Mouse (Mus musculus) limb, embryonic 15.5 days (tissue): ENCODE results near the gene Dennd5a. TPM values are rescaled to one million over a fixed set of nuclear protein-coding genes. Genes with fewer than 3 reads are reported as not detected.

ENCODE experiments used
- ATAC-seq: fragments of 200-750 bp; cut with Nextera tagmentation; 2 replicates; pipeline ENCODE4 v1.8.0; 2017; ENCODE audit warnings: low read depth, moderate TSS enrichment; ENCODE audit not compliant: insufficient number of reproducible peaks, low FRiP score, low TSS enrichment
- H3K27ac ChIP-seq: fragments of 300-500 bp; sonication (generic); 2 replicates; pipeline ENCODE4 v1.5.1; 2015; ENCODE audit warnings: moderate library complexity, mild to moderate bottlenecking, inconsistent platforms
- H3K27me3 ChIP-seq: fragments of 300-500 bp; sonication (generic); 2 replicates; pipeline ENCODE4 v1.6.1; 2015; ENCODE audit warnings: inconsistent platforms
- H3K36me3 ChIP-seq: fragments of 300-500 bp; sonication (generic); 2 replicates; pipeline ENCODE4 v1.6.1; 2015; ENCODE audit warnings: inconsistent platforms
- H3K4me1 ChIP-seq: fragments of 300-500 bp; sonication (generic); 2 replicates; pipeline ENCODE4 v1.6.1; 2015; ENCODE audit warnings: inconsistent platforms
- H3K4me2 ChIP-seq: fragments of 300-500 bp; sonication (generic); 2 replicates; pipeline ENCODE4 v1.6.1; 2015; ENCODE audit warnings: mild to moderate bottlenecking, inconsistent platforms
- H3K4me3 ChIP-seq: fragments of 300-500 bp; sonication (generic); 2 replicates; pipeline ENCODE4 v1.5.1; 2015; ENCODE audit warnings: mild to moderate bottlenecking, inconsistent platforms
- H3K9ac ChIP-seq: fragments of 300-500 bp; sonication (generic); 2 replicates; pipeline ENCODE4 v1.6.1; 2015; ENCODE audit warnings: inconsistent platforms
- H3K9me3 ChIP-seq: fragments of 300-500 bp; sonication (generic); 2 replicates; pipeline ENCODE4 v1.6.1; 2016; ENCODE audit warnings: inconsistent platforms
- WGBS: fragments of 180-500 bp; shearing (Covaris S2); methylation state at CpG from one replicate; pipeline ENCODE4 v1.1.7; 2015; 5-methylcytosine and 5-hydroxymethylcytosine counted together
- polyA plus RNA-seq: library from polyadenylated mRNA; unstranded; fragments of >200 nt; fragmentation: Nextera tagmentation; extraction: Ambion mirVana; gene quantifications from 2 replicates; pipeline ENCODE4 v1.2.1, GENCODE M21; 2015

Gene Dennd5a
- polyA plus RNA-seq, 1 experiment from 2014 or later = 34.7 TPM

DNA sequence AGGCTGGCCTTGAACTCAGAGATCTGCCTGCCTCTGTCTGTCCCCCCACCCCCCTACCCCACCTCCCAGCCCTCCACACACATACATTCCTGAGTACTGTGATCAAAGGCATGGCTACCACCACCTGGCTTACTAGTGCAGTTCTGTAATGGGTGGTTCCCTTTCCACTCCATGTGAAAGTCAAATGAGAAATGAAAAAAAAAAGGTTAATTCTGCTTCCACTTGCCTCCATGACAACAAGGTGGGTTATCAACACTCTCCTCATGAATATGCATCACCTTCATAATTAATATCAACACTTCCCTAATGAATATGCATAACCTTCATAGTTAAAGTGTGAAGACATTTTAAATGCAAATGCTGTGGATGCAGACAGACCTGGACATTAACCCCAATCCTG is 85.2 kb downstream of the Dennd5a start:
- Histone ChIP-seq H3K4me3 (no peak overlapping the region), H3K4me2 (no peak overlapping the region), H3K27me3 (no peaks in the 10 kb centered on the region), H3K4me1 (peaks cover 4% of the 10 kb centered on the region; the same call in 1 of the 2 replicates), H3K9me3 (no peaks in the 10 kb centered on the region), H3K9ac (no peak overlapping the region), H3K27ac (no peak overlapping the region), H3K36me3 (no peaks in the 10 kb centered on the region)
- ATAC-seq = no peak

DNA sequence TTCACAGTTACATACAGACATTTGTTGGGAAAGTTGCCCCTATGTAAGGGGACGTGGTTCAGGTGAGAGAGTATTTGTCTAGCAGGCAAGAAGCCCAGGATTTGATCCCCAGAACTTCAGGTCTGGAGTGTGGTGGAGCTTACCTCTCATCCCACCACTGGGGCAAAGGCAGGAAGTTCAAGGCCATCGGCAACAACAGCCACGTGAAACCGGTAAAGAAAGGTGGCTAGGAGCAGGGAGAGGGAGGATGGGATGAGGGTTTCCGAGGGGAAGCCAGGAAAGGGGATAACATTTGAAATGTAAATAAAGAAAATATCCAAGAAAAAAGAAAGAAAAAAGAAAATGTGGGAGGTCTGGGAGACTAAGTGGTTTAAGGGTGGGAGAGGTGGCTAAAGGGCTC is 87.1 kb downstream of the Dennd5a start:
- Histone ChIP-seq H3K27me3 (no peaks in the 10 kb centered on the region), H3K36me3 (no peaks in the 10 kb centered on the region), H3K4me2 (no peak overlapping the region), H3K4me1 (0 out of 2 replicates have a peak, but pooled peaks cover 2% of the 10 kb centered on the region), H3K9me3 (no peaks in the 10 kb centered on the region), H3K9ac (no peak overlapping the region), H3K27ac (no peak overlapping the region), H3K4me3 (no peak overlapping the region)
- no peak for ATAC-seq
- 52% methylated on average over 5 of the region's 5 CpGs for WGBS

DNA sequence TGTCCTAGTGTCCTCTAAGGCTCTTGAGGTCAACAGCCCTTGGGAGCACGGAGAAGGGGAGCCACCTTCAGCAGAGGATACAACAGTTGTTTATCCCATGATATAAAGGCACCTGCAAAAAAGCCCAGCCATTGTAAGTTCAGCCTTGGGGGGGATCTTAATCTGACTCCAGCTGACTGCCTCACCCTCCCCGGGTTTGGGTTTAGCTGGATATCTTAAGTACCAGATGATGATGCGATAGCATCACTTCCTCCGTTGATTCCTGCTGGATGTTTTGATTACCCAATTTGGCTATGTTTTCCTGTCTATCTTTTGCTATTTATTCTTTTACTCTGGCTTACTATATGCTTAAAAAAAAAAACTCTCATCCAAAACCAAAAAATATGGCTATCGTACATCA is 89.0 kb downstream of the Dennd5a start:
- no peak overlapping the region for H3K27ac ChIP-seq
- no peaks in the 10 kb centered on the region for H3K9me3 ChIP-seq
- no peak overlapping the region for H3K4me3 ChIP-seq
- H3K4me1 ChIP-seq = 0 out of 2 replicates have a peak, but pooled peaks cover 2% of the 10 kb centered on the region
- WGBS = 83% methylated on average over 5 of the region's 5 CpGs
- peaks cover 11% of the 10 kb centered on the region; the same call in 1 of the 2 replicates for H3K27me3 ChIP-seq
- H3K36me3 ChIP-seq = no peaks in the 10 kb centered on the region
- no peak overlapping the region for H3K4me2 ChIP-seq
- no peak overlapping the region for H3K9ac ChIP-seq
- ATAC-seq = no peak

DNA sequence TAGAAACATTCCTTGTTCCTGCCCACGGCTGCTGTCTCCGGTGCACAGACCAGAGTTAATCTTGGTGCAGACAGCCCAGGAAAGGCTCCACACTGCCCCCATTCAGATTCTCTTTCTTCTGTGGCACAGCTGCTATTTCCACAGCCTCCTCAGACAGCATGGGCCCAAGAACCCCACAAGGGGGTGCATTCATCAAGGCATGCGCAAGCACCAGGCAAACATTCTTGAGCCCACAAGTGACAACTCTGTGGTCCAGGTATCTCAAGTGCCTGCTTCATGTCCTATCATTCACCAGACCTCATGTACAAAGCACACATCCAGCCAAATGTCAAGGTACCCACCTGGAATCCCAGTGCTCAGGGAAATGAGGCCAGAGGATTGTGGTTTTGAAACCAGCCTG is 91.8 kb downstream of the Dennd5a start:
- 30% methylated on average over 3 of the region's 3 CpGs for WGBS
- no peak for ATAC-seq

DNA sequence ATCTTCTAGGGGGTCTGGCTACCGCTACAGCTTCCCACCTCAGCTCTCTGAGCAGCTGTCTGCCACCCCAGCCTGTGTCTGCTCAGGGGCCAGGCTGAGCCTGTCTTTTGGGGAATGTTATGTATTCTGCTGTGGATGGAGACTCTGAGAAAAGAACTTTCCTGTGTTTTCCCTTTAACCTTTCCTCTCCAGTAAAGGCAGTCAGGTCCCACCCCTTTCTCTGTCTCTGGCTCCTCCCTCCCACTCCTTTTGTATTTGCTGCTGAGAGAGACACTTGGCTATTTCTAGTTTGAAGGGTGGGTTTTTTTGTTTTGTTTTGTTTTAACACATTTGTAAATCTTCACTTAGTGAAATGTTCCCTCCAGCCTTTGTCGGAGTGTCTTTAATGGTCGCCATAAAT is 93.6 kb downstream of the Dennd5a start:
- H3K9me3 ChIP-seq = no peaks in the 10 kb centered on the region
- 54% methylated on average over 3 of the region's 3 CpGs for WGBS
- H3K36me3 ChIP-seq = no peaks in the 10 kb centered on the region
- H3K9ac ChIP-seq = no peak overlapping the region
- no peak for ATAC-seq
- no peak overlapping the region for H3K27ac ChIP-seq
- H3K4me2 ChIP-seq = no peak overlapping the region
- no peak overlapping the region for H3K4me3 ChIP-seq
- H3K27me3 ChIP-seq = peaks cover 44% of the 10 kb centered on the region
- H3K4me1 ChIP-seq = peaks cover 18% of the 10 kb centered on the region

More for the DNA sequence above, 91.8 kb downstream of the Dennd5a start:
- Histone ChIP-seq H3K4me2 (no peak overlapping the region), H3K9me3 (no peaks in the 10 kb centered on the region), H3K27me3 (peaks cover 35% of the 10 kb centered on the region), H3K27ac (no peak overlapping the region), H3K9ac (no peak overlapping the region), H3K36me3 (no peaks in the 10 kb centered on the region), H3K4me1 (peaks cover 18% of the 10 kb centered on the region), H3K4me3 (no peak overlapping the region)

DNA sequence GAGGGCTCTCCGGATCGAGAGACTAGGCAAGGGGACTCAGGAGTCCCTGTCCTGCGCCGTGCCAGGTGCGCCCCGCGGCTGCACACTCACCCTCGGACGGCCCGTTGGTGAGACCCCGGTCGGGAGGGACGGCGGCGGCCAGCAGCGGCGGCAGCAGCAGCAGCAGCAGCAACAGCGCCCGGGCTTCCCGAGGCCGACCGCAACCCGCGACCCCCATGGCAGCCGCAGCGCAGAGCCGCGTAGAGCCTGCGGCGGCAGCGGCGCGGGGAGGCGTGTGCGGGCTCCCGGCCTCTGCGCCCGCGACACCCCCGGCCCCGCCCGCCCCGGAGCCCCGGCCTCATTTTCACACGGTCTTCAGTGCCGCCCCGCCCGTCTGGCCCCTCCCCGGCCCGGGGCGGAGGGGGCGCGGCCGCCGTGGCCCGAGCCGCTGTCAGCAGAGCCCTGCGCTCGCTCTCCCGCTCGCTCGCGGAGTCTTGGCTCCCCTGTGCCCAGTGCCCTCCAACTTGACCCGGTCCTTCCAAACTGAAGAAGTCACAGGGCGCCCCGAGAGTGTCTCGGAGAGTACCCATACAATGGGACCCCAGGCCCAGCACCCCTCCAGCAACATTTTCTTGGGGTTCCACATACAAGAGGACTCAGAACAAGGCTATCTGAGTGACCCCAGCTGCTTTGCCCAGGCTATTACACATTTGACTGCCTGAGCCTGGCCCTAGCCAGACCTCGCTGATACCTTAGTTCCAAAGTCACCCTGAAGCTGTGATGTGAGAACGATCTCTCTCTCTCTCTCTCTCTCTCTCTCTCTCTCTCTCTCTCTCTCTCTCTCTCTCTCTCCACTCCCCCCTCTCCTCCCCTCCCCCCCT is 94.7 kb downstream of the Dennd5a start, which contains the start of gene Scube2:
Scube2 (minus strand) TSS at position 310 of the 860 bp plus-strand sequence.
- Histone ChIP-seq H3K27ac (no peak within 1 kb of the TSS), H3K4me3 (peak within 1 kb of the TSS; percentile 58), H3K4me2 (peak within 1 kb of the TSS; percentile 97), H3K9me3 (no peaks in the 10 kb centered on the region), H3K27me3 (peaks cover 44% of the 10 kb centered on the region), H3K36me3 (no peaks in the 10 kb centered on the region), H3K9ac (peak within 1 kb of the TSS; percentile 49), H3K4me1 (peaks cover 18% of the 10 kb centered on the region)
- ATAC-seq = peak; percentile 71
- WGBS = under 1% methylated on average over 66 of the region's 69 CpGs

DNA sequence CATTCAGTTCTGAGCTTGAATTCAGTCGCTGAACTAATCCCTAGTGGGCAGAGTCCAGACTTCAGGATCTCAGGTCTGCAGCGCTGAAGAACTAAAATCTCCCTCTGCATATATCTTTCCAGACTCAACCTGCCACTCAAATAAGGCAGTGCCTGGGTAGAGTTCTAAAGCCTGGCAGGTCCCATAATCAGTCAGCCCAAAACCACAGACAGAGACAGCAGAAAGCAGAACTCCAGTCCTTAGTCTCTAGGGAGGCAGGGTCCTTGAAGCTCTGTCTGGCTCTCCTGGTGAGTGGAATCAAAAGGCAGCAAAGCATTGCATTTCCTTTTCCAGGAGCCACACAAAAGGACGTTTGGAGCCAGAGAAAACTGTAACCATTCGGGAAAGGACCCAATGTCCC is 96.7 kb downstream of the Dennd5a start:
- Histone ChIP-seq H3K9me3 (no peaks in the 10 kb centered on the region), H3K36me3 (no peaks in the 10 kb centered on the region), H3K4me1 (peaks cover 17% of the 10 kb centered on the region), H3K27me3 (peaks cover 44% of the 10 kb centered on the region), H3K4me3 (no peak overlapping the region), H3K4me2 (no peak overlapping the region), H3K9ac (no peak overlapping the region), H3K27ac (no peak overlapping the region)
- no peak for ATAC-seq
- WGBS = 29% methylated on average over 4 of the region's 4 CpGs

DNA sequence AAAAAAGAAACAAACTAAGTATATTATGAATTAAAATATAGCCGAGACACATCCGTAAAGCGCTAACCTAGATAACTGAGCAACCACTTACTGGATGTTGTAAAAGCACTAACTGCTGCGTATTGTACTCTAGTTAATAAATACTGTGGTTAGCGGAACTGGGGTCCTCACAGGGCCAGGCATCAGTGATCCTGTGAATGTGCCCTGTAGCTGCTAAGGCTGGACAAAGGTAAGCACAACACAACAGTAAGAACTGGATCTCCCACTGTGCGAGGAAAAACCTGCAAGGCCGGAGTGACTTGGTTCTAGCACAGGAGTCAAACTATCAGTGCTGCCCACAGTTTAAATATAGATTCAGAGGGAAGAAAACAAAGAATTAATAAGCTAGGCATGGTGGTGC is 100.1 kb downstream of the Dennd5a start:
- Histone ChIP-seq H3K9me3 (no peaks in the 10 kb centered on the region), H3K9ac (no peak overlapping the region), H3K4me3 (no peak overlapping the region), H3K27me3 (peaks cover 26% of the 10 kb centered on the region), H3K4me1 (peaks cover 8% of the 10 kb centered on the region), H3K36me3 (no peaks in the 10 kb centered on the region), H3K4me2 (no peak overlapping the region), H3K27ac (no peak overlapping the region)
- WGBS = 77% methylated on average over 7 of the region's 7 CpGs
- no peak for ATAC-seq

DNA sequence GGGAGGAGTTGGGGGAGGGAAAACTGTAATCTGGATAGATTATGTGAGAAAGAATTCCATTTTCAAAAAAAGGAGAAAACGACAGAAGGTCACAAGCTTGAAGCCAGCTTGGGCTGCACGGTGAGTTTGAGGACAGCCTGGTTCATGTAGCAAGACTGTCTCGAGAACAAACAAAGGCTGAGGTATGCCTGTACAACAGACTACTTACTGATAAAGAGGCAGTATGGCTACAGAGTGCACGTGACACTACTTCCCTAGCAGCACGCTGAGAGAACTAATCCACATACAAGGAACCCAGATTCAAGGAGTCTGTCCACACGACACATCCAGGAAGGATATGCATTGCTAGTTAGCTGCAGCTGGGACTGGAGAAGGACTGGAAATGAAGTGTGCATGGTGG is 100.9 kb downstream of the Dennd5a start:
- no peak overlapping the region for H3K4me3 ChIP-seq
- H3K36me3 ChIP-seq = no peaks in the 10 kb centered on the region
- no peak overlapping the region for H3K27ac ChIP-seq
- WGBS = 65% methylated on average over 6 of the region's 6 CpGs
- peaks cover 3% of the 10 kb centered on the region; the same call in 1 of the 2 replicates for H3K4me1 ChIP-seq
- H3K4me2 ChIP-seq = no peak overlapping the region
- H3K9me3 ChIP-seq = no peaks in the 10 kb centered on the region
- peaks cover 18% of the 10 kb centered on the region for H3K27me3 ChIP-seq
- no peak for ATAC-seq
- H3K9ac ChIP-seq = no peak overlapping the region

DNA sequence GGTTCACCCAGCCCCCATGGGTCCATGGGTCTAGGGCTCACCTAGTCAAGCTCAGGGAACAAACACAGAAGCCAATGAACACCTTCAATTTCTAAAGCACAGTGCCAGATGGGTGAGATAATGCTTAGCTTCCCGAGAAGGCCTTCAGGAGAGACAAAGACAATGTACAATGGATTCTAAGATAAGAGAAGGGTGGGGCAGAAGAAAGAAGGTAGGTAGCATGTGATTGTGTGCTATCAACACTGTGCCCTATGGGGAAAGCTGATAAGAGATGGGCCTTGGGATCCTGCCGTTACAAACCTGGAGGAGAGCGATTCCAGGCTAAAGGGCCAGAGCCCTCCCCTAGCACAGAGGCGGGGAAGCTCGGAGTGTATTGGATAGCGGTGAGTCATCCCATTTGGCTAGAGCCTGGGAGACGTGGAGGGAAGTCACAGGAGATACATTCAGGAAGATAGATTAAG is 107.5 kb downstream of the Dennd5a start:
- peaks cover 11% of the 10 kb centered on the region; the same call in 1 of the 2 replicates for H3K4me1 ChIP-seq
- H3K4me2 ChIP-seq = no peak overlapping the region
- WGBS = 42% methylated on average over 7 of the region's 7 CpGs
- peaks cover 3% of the 10 kb centered on the region; the same call in 1 of the 2 replicates for H3K27me3 ChIP-seq
- no peaks in the 10 kb centered on the region for H3K36me3 ChIP-seq
- no peak overlapping the region for H3K4me3 ChIP-seq
- no peak for ATAC-seq
- no peaks in the 10 kb centered on the region for H3K9me3 ChIP-seq
- no peak overlapping the region for H3K27ac ChIP-seq
- no peak overlapping the region for H3K9ac ChIP-seq

DNA sequence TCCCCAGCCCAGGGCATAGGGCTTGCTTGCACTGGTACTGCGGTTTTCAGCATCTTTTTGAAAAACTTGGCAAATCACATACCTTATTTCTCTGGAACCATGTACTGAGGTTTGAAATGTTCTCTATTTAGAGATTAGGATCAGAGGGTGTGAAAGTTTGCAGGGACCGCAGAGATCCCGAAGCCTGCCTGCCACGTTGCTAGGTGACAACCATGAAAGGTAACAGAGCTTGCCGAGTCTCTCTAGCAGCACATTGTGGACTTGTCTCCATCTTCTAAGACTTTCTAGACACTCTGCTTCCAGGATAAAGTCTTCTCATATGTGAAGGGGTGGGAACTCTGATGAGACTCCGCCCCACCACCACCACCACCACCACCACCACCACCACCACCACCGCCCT is 108.3 kb downstream of the Dennd5a start:
- Histone ChIP-seq H3K9ac (no peak overlapping the region), H3K27me3 (peaks cover 3% of the 10 kb centered on the region; the same call in 1 of the 2 replicates), H3K4me2 (no peak overlapping the region), H3K9me3 (no peaks in the 10 kb centered on the region), H3K4me1 (peaks cover 11% of the 10 kb centered on the region; the same call in 1 of the 2 replicates), H3K27ac (no peak overlapping the region), H3K36me3 (no peaks in the 10 kb centered on the region), H3K4me3 (no peak overlapping the region)
- ATAC-seq = no peak
- WGBS = 83% methylated on average over 7 of the region's 7 CpGs

DNA sequence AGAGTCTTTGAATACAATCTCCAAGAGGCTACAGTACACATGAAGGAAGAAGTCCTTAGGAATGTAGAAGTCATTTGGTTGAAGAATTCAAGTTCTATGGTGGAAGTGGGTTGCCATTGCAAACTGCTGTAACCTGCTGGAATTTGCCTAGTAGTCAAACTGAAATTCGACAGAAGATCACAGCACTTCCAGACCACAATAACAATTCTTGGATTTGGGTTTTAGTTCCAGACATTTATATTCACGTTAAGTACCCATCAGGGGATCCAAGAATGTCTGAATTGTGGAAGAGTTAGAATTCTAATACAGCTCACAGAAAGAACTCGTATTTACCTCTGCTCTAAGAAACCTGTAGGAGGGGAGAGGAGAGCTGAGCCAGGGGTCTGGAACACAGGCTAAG is 109.7 kb downstream of the Dennd5a start:
- H3K27me3 ChIP-seq = peaks cover 3% of the 10 kb centered on the region; the same call in 1 of the 2 replicates
- WGBS = 53% methylated on average over 3 of the region's 3 CpGs
- H3K9ac ChIP-seq = no peak overlapping the region
- no peak overlapping the region for H3K4me2 ChIP-seq
- 0 out of 2 replicates have a peak, but pooled peaks have one; percentile 40 for ATAC-seq
- no peaks in the 10 kb centered on the region for H3K9me3 ChIP-seq
- no peaks in the 10 kb centered on the region for H3K36me3 ChIP-seq
- no peak overlapping the region for H3K27ac ChIP-seq
- H3K4me3 ChIP-seq = no peak overlapping the region
- H3K4me1 ChIP-seq = peaks cover 11% of the 10 kb centered on the region; the same call in 1 of the 2 replicates
